Comparison of ENCODE assay signal across 30 mouse cellular contexts in genomic region chr12:29942435-29942834, GRCm38 (mm10). TPM values are rescaled to one million over a fixed set of nuclear protein-coding genes. Genes with fewer than 3 reads are reported as not detected.
DNase-seq lines count a peak whose midpoint lies in the region; ATAC-seq and TF ChIP-seq lines count a peak whose summit lies in the region.
"Had no signal": no experiment of that assay in that cellular context is flagged by ENCODE, and none has a peak within 500 bp of the region (broad histone marks: within the 10 kb centered on the region; RNA-seq: fewer than 3 reads in every experiment).

No protein-coding gene starts in this region.

- no peak for ATAC-seq in liver, embryonic 11.5 days (replicated peaks; ENCODE audit: low FRiP score)
- ATAC-seq: forebrain, embryonic 14.5 days; forebrain, postnatal 0 days; hindbrain, postnatal 0 days; inflammation-experienced regulatory T-cells, adult 6 months; intestine, embryonic 16.5 days had no signal

- no peak for DNase-seq in gastrocnemius, adult 2 months
- DNase-seq in gastrocnemius, postnatal 25 days, result no peak
- DNase-seq in heart, adult 8-10 months (ENCODE audit: low spot score), result peak; percentile 59
- DNase-seq in heart, postnatal 14 days, result no peak
- DNase-seq in liver, adult 2 months (ENCODE audit: extremely low read depth, low read depth, low spot score), result no peak
- no peak for DNase-seq in liver, embryonic 11.5 days (ENCODE audit: low spot score)
- DNase-seq in MN1 (ENCODE audit: low spot score), result peak; percentile 48
- DNase-seq in hindbrain, embryonic 10.5 days (ENCODE audit: low spot score), result no peak
- DNase-seq: adrenal gland, adult 8-10 months; adrenal gland, postnatal 36 days; B cell, adult 2 months; cerebellum, adult 11 months; cerebellum, adult 2 months; cerebellum, adult 9-11 months; cerebellum, postnatal 25 days; forebrain, postnatal 0 days; gastrocnemius, postnatal 36 days; kidney, adult 8-10 months had no signal

- H3K9ac ChIP-seq in liver, adult 2 months (ENCODE audit: low read depth, low read length), result no peak overlapping the region
- no peak overlapping the region for H3K9ac ChIP-seq in liver, embryonic 11.5 days (ENCODE audit: low read depth, low read length)
- H3K9ac ChIP-seq: embryonic facial prominence, embryonic 12.5 days; embryonic facial prominence, embryonic 15.5 days; forebrain, postnatal 0 days; hindbrain, embryonic 14.5 days had no signal

- 70% methylated on average over 2 of the region's 2 CpGs for WGBS in liver, adult 2 months
- WGBS in liver, embryonic 11.5 days, result 43% methylated on average over 2 of the region's 2 CpGs
- 89% methylated on average over 2 of the region's 2 CpGs for WGBS in hindbrain, embryonic 10.5 days

- H3K27me3 ChIP-seq in liver, adult 2 months (ENCODE audit: control insufficient read depth, insufficient read depth, low read length), result 0 out of 2 replicates have a peak, but pooled peaks cover 4% of the 10 kb centered on the region
- peaks cover 18% of the 10 kb centered on the region for H3K27me3 ChIP-seq in liver, embryonic 11.5 days (replicated peaks; ENCODE audit: control insufficient read depth, insufficient read depth, low read length)
- H3K27me3 ChIP-seq in hindbrain, embryonic 10.5 days (ENCODE audit: insufficient read depth, poor library complexity, severe bottlenecking), result no peaks in the 10 kb centered on the region
- H3K27me3 ChIP-seq: CH12.LX; embryonic facial prominence, embryonic 12.5 days; embryonic facial prominence, embryonic 15.5 days had no signal

- H3K4me1 ChIP-seq in liver, adult 2 months (ENCODE audit: control insufficient read depth, insufficient read depth, low read length), result peaks cover 2% of the 10 kb centered on the region
- H3K4me1 ChIP-seq in liver, embryonic 11.5 days (replicated peaks; ENCODE audit: control insufficient read depth, insufficient read depth, low read length), result peaks cover 3% of the 10 kb centered on the region
- H3K4me1 ChIP-seq in hindbrain, embryonic 10.5 days (replicated peaks), result peaks cover 54% of the 10 kb centered on the region

- no peak for TF ChIP-seq POLR2A in liver, adult 2 months (IDR thresholded peaks at IDR 0.05; ENCODE audit: extremely low read depth, insufficient read depth, low read length)

- TF ChIP-seq CTCF in gastrocnemius, adult 2 months (IDR thresholded peaks at IDR 0.05), result no peak
- no peak for TF ChIP-seq CTCF in liver, adult 2 months (IDR thresholded peaks at IDR 0.05; ENCODE audit: low read depth, low read length)

- intact Hi-C loops in gastrocnemius, adult 2 months (cut with DNase I), result no loop called here
- intact Hi-C loops in heart, postnatal 14 days (cut with DNase I), result no loop called here

- H3K79me2 ChIP-seq in liver, adult 2 months (ENCODE audit: control insufficient read depth, insufficient read depth, low read length), result no peaks in the 10 kb centered on the region

- no peaks in the 10 kb centered on the region for H3K36me3 ChIP-seq in liver, adult 2 months (ENCODE audit: control insufficient read depth, insufficient read depth, low read length)
- H3K36me3 ChIP-seq in liver, embryonic 11.5 days (ENCODE audit: control insufficient read depth, insufficient read depth, low read length), result no peaks in the 10 kb centered on the region
- H3K36me3 ChIP-seq in hindbrain, embryonic 10.5 days, result peaks cover 22% of the 10 kb centered on the region
- H3K36me3 ChIP-seq: embryonic facial prominence, embryonic 15.5 days; G1E had no signal

- H3K4me2 ChIP-seq in liver, embryonic 11.5 days, result no peak overlapping the region
- H3K4me2 ChIP-seq: embryonic facial prominence, embryonic 12.5 days; embryonic facial prominence, embryonic 15.5 days; heart, embryonic 11.5 days; hindbrain, embryonic 14.5 days had no signal

- H3K4me3 ChIP-seq in gastrocnemius, adult 2 months, result no peak overlapping the region
- no peak overlapping the region for H3K4me3 ChIP-seq in liver, adult 2 months (ENCODE audit: insufficient read depth, low read depth, low read length)
- H3K4me3 ChIP-seq in liver, embryonic 11.5 days (ENCODE audit: low read depth, low read length), result no peak overlapping the region
- no peak overlapping the region for H3K4me3 ChIP-seq in hindbrain, embryonic 10.5 days
- H3K4me3 ChIP-seq: embryonic facial prominence, embryonic 12.5 days; embryonic facial prominence, embryonic 15.5 days had no signal

- H3K27ac ChIP-seq in gastrocnemius, adult 2 months, result peak overlapping the region; percentile 90; the same call in 1 of the 2 replicates
- peak overlapping the region; percentile 22; the same call in 1 of the 2 replicates for H3K27ac ChIP-seq in liver, adult 2 months (replicated peaks; ENCODE audit: insufficient read depth, low read depth, low read length)
- no peak overlapping the region for H3K27ac ChIP-seq in liver, embryonic 11.5 days (ENCODE audit: low read depth, low read length)
- no peak overlapping the region for H3K27ac ChIP-seq in hindbrain, embryonic 10.5 days
- H3K27ac ChIP-seq: embryonic facial prominence, embryonic 12.5 days; embryonic facial prominence, embryonic 15.5 days; hindbrain, embryonic 14.5 days; hindbrain, postnatal 0 days had no signal

- no peaks in the 10 kb centered on the region for H3K9me3 ChIP-seq in liver, embryonic 11.5 days (ENCODE audit: control insufficient read depth, low read length)
- H3K9me3 ChIP-seq in hindbrain, embryonic 10.5 days, result no peaks in the 10 kb centered on the region
- H3K9me3 ChIP-seq: embryonic facial prominence, embryonic 12.5 days; embryonic facial prominence, embryonic 15.5 days had no signal

RNA-seq across cellular contexts. Expression of gene Pxdn, which starts 5.0 kb away (rescaled TPM):
- 1 to 10 TPM; 6.1 to 8.1 TPM for total RNA-seq in gastrocnemius, adult 2 months (2021)
- total RNA-seq in gastrocnemius, postnatal 25 days (2021), result 10 to 100 TPM; 12.1 to 23.8 TPM
- 10 to 100 TPM; 23.8 to 32.9 (median 29.5) TPM for total RNA-seq in heart, adult 8-10 months (2022)
- 100 to 1,000 TPM; 144 to 151 TPM for total RNA-seq in heart, postnatal 14 days (2021)
- 7.8 and 9.7 TPM in 2 replicates for total RNA-seq in liver, adult 2 months (2014; rRNA removed)
- 7.2 and 9.1 TPM in 2 replicates for polyA plus RNA-seq in liver, adult 2 months (2012; rRNA removed)
- polyA plus RNA-seq in liver, embryonic 11.5 days (2014; fragmentation: Nextera tagmentation; extraction: Ambion mirVana), result 33.9 and 37.3 TPM in 2 replicates
- 71.4 and 78.2 TPM in 2 replicates for polyA plus RNA-seq in hindbrain, embryonic 10.5 days (2016; fragmentation: Nextera tagmentation; extraction: Ambion mirVana)
- total RNA-seq: common myeloid progenitor, adult 5-6 weeks; granulocyte monocyte progenitor cell, adult 5-6 weeks had no signal
- polyA plus RNA-seq: G1E; inflammation-experienced regulatory T-cells, adult 6 months had no signal

Comparison
In these comparisons a context has a peak if more than half of its experiments do, and no peak if none do; other contexts are left out.
1. DNase-seq: peak in heart, adult 8-10 months (single experiment) and MN1 (single experiment); none in gastrocnemius, adult 2 months (single experiment), gastrocnemius, postnatal 25 days (single experiment), heart, postnatal 14 days (0 of 2), liver, adult 2 months (single experiment), liver, embryonic 11.5 days (single experiment) and hindbrain, embryonic 10.5 days (single experiment).
2. H3K27ac ChIP-seq: peak in gastrocnemius, adult 2 months (single experiment) and liver, adult 2 months (single experiment); none in liver, embryonic 11.5 days (single experiment) and hindbrain, embryonic 10.5 days (single experiment).
3. RNA of gene Pxdn, which starts 5.0 kb away (total RNA-seq): 144 to 151 TPM in heart, postnatal 14 days; 23.8 to 32.9 TPM in heart, adult 8-10 months, 12.1 to 23.8 TPM in gastrocnemius, postnatal 25 days, 6.1 to 8.1 TPM in gastrocnemius, adult 2 months and 7.8 to 9.7 TPM in liver, adult 2 months; every median in the first group is over 4 times any median in the second.